In genomic region chr6:123264194-123264593, GRCm38 (mm10) we compare ENCODE assay signal across 37 mouse cellular contexts. TPM values are rescaled to one million over a fixed set of nuclear protein-coding genes. Genes with fewer than 3 reads are reported as not detected.
"Had no signal": no experiment of that assay in that cellular context is flagged by ENCODE, and none has a peak within 500 bp of the region (broad histone marks: within the 10 kb centered on the region; RNA-seq: fewer than 3 reads in every experiment).

No protein-coding gene starts in this region.

- H3K27ac ChIP-seq: kidney, postnatal 0 days; layer of hippocampus, adult 2 months; left cerebral cortex, adult 2 months; liver, embryonic 14.5 days; lung, embryonic 15.5 days; neural tube, embryonic 13.5 days had no signal

- H3K36me3 ChIP-seq: lung, embryonic 15.5 days; neural tube, embryonic 13.5 days had no signal

- DNase-seq: kidney, adult 18-20 months; kidney, postnatal 25 days; layer of hippocampus, adult 9-11 months; lung, adult 18-20 months; lung, postnatal 10 days; lung, postnatal 36 days; retina, postnatal 1 day; right cerebral cortex, postnatal 25 days; thymus, adult 2 months; thymus, postnatal 25 days had no signal

- H3K4me3 ChIP-seq: layer of hippocampus, adult 2 months; left cerebral cortex, adult 2 months; lung, embryonic 15.5 days; myocyte; neural tube, embryonic 13.5 days had no signal

- ATAC-seq: inflammation-experienced regulatory T-cells, adult 6 months; intestine, embryonic 16.5 days; midbrain, embryonic 16.5 days had no signal

- H3K4me2 ChIP-seq: lung, embryonic 15.5 days; midbrain, embryonic 11.5 days; neural tube, embryonic 13.5 days had no signal

- H3K9ac ChIP-seq: liver, embryonic 14.5 days; lung, embryonic 15.5 days; neural tube, embryonic 13.5 days had no signal

- H3K9me3 ChIP-seq: lung, embryonic 15.5 days; neural tube, embryonic 13.5 days had no signal

- H3K27me3 ChIP-seq: lung, embryonic 15.5 days; neural tube, embryonic 13.5 days had no signal

- H3K4me1 ChIP-seq: lung, embryonic 15.5 days; neural tube, embryonic 13.5 days had no signal

RNA-seq across cellular contexts. Expression of gene Clec4d, which starts 2.3 kb away (rescaled TPM):
- total RNA-seq: layer of hippocampus, adult 2 months; layer of hippocampus, postnatal 25 days; left cerebral cortex, adult 2 months; left cerebral cortex, postnatal 10 days; left cerebral cortex, postnatal 36 days had no signal
- polyA plus RNA-seq: inflammation-experienced regulatory T-cells, adult 6 months; kidney, embryonic 14.5 days; midbrain, embryonic 11.5 days; midbrain, embryonic 16.5 days; myocyte; neural tube, embryonic 13.5 days; small intestine, adult 2 months; testis, adult 2 months had no signal

RNA-seq across cellular contexts. Expression of gene Clec4e, which starts 25.5 kb away (rescaled TPM):
- total RNA-seq: layer of hippocampus, adult 2 months; layer of hippocampus, postnatal 25 days; left cerebral cortex, adult 2 months; left cerebral cortex, postnatal 10 days; left cerebral cortex, postnatal 36 days had no signal
- polyA plus RNA-seq: inflammation-experienced regulatory T-cells, adult 6 months; kidney, embryonic 14.5 days; limb, embryonic 11.5 days; liver, adult 2 months; midbrain, embryonic 11.5 days; midbrain, embryonic 16.5 days; myocyte; neural tube, embryonic 13.5 days; small intestine, adult 2 months; testis, adult 2 months had no signal

RNA-seq across cellular contexts. Expression of gene Clec4n, which starts 34.6 kb away (rescaled TPM):
- total RNA-seq: layer of hippocampus, adult 2 months; layer of hippocampus, postnatal 25 days; left cerebral cortex, adult 2 months; left cerebral cortex, postnatal 10 days; left cerebral cortex, postnatal 36 days had no signal
- polyA plus RNA-seq: myocyte had no signal

RNA-seq across cellular contexts. Expression of gene Vmn2r19, which starts 43.9 kb away (rescaled TPM):
- total RNA-seq: layer of hippocampus, adult 2 months; layer of hippocampus, postnatal 25 days; left cerebral cortex, adult 2 months; left cerebral cortex, postnatal 10 days; left cerebral cortex, postnatal 36 days; liver, adult 2 months; megakaryocyte progenitor cell, adult 5-6 weeks; monocyte, adult 5-6 weeks; neutrophil, adult 5-6 weeks had no signal
- polyA plus RNA-seq: inflammation-experienced regulatory T-cells, adult 6 months; intestine, embryonic 16.5 days; kidney, embryonic 14.5 days; kidney, postnatal 0 days; large intestine, adult 2 months; limb, embryonic 11.5 days; limb, embryonic 14.5 days; liver, adult 2 months; liver, embryonic 14.5 days; lung, embryonic 15.5 days; midbrain, embryonic 11.5 days; midbrain, embryonic 16.5 days; myocyte; neural tube, embryonic 13.5 days; small intestine, adult 2 months; spleen, adult 2 months; stomach, embryonic 16.5 days; thymus, adult 2 months; urinary bladder, adult 2 months had no signal
